9 mouse cellular contexts compared by ENCODE assay signal in the genomic region with DNA sequence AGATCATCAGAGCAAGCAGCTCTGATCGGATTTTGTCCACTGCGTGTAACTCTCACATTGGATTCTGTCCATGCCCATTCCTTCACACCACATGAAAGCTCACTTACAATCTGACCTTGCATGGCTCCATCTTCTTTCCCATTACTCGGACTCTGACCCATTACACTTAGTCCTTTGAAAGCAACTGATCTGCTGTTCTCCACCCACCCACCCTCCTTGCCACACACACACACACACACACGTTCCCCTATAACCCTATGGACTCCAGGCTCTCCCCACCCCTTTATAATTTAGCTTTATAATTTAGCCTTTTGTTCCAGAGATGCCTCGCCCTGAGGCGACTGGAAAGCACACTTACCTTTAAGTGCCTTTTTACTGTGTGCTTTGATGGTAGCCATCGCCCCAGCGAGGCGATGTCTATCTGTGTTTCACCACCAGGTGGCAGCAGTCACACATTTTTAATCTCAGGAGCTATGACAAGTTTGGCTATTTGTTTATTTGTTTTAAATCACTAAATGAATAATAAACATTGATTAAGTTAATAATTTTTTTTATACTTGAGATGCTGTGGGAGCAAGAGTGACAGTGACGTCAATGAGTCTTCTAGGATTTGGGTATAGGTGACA.
DNase-seq lines count a peak whose midpoint lies in the region; ATAC-seq and TF ChIP-seq lines count a peak whose summit lies in the region.
"Had no signal": no experiment of that assay in that cellular context is flagged by ENCODE, and none has a peak within 500 bp of the region (broad histone marks: within the 10 kb centered on the region; RNA-seq: fewer than 3 reads in every experiment).

No protein-coding gene starts in this region.

- no peak overlapping the region for H3K9ac ChIP-seq in midbrain, embryonic 15.5 days

- no peak overlapping the region for H3K4me3 ChIP-seq in thymus, adult 2 months (ENCODE audit: control insufficient read depth, insufficient read depth, low read length)
- no peak overlapping the region for H3K4me3 ChIP-seq in embryonic facial prominence, embryonic 10.5 days
- H3K4me3 ChIP-seq in midbrain, embryonic 15.5 days, result no peak overlapping the region

- TF ChIP-seq CTCF in thymus, adult 2 months (IDR thresholded peaks at IDR 0.05; ENCODE audit: borderline replicate concordance, control insufficient read depth, extremely low read depth, insufficient read depth, low read length, poor library complexity), result no peak

- H3K4me2 ChIP-seq in midbrain, embryonic 15.5 days, result no peak overlapping the region

- WGBS in thymus, adult 2 months, result 64% methylated on average over 10 of the region's 10 CpGs
- 41% methylated on average over 10 of the region's 10 CpGs for WGBS in embryonic facial prominence, embryonic 10.5 days
- WGBS in midbrain, embryonic 15.5 days, result 45% methylated on average over 10 of the region's 10 CpGs

- no peak for TF ChIP-seq POLR2A in thymus, adult 2 months (IDR thresholded peaks at IDR 0.05; ENCODE audit: control insufficient read depth, extremely low read depth, insufficient read depth, low read length, poor library complexity)

- ATAC-seq in midbrain, embryonic 15.5 days (replicated peaks), result peak; percentile 44; the same call in 1 of the 2 replicates

- H3K27me3 ChIP-seq in thymus, adult 2 months (ENCODE audit: control insufficient read depth, insufficient read depth, low read length), result no peaks in the 10 kb centered on the region
- H3K27me3 ChIP-seq in embryonic facial prominence, embryonic 10.5 days (replicated peaks; ENCODE audit: low read depth, poor library complexity, severe bottlenecking), result peaks cover 44% of the 10 kb centered on the region
- no peaks in the 10 kb centered on the region for H3K27me3 ChIP-seq in midbrain, embryonic 15.5 days (replicated peaks)

- no peak overlapping the region for H3K27ac ChIP-seq in thymus, adult 2 months (ENCODE audit: control insufficient read depth, insufficient read depth, low read length)
- H3K27ac ChIP-seq in embryonic facial prominence, embryonic 10.5 days (replicated peaks), result no peak overlapping the region
- H3K27ac ChIP-seq in midbrain, embryonic 15.5 days, result no peak overlapping the region
- H3K27ac ChIP-seq: macrophage had no signal

- no peaks in the 10 kb centered on the region for H3K36me3 ChIP-seq in thymus, adult 2 months (ENCODE audit: control insufficient read depth, insufficient read depth, low read length)
- no peaks in the 10 kb centered on the region for H3K36me3 ChIP-seq in embryonic facial prominence, embryonic 10.5 days (replicated peaks)
- H3K36me3 ChIP-seq in midbrain, embryonic 15.5 days (replicated peaks), result no peaks in the 10 kb centered on the region

- peaks cover 5% of the 10 kb centered on the region for H3K4me1 ChIP-seq in thymus, adult 2 months (replicated peaks; ENCODE audit: control insufficient read depth, insufficient read depth, low read length)
- peaks cover 10% of the 10 kb centered on the region; the same call in 1 of the 2 replicates for H3K4me1 ChIP-seq in embryonic facial prominence, embryonic 10.5 days
- H3K4me1 ChIP-seq in midbrain, embryonic 15.5 days, result no peaks in the 10 kb centered on the region

- H3K9me3 ChIP-seq in embryonic facial prominence, embryonic 10.5 days, result no peaks in the 10 kb centered on the region
- H3K9me3 ChIP-seq in midbrain, embryonic 15.5 days, result no peaks in the 10 kb centered on the region

- peak; percentile 40 to 63 for DNase-seq in cerebellum, adult 18-20 months
- no peak for DNase-seq in cerebellum, adult 11-12 months
- DNase-seq in thymus, adult 2 months, result peak; percentile 30
- DNase-seq in thymus, adult 18-20 months, result no peak
- peak; percentile 50 for DNase-seq in embryonic facial prominence, embryonic 10.5 days (ENCODE audit: low spot score)
- peak; percentile 59 to 62 for DNase-seq in kidney, postnatal 4 days
- DNase-seq in testis, postnatal 10 days (ENCODE audit: low spot score), result peak; percentile 57

Comparison
In these comparisons a context has a peak if more than half of its experiments do, and no peak if none do; other contexts are left out.
1. DNase-seq: peak in cerebellum, adult 18-20 months (2 of 2), thymus, adult 2 months (single experiment), embryonic facial prominence, embryonic 10.5 days (single experiment), kidney, postnatal 4 days (2 of 2) and testis, postnatal 10 days (single experiment); none in cerebellum, adult 11-12 months (single experiment) and thymus, adult 18-20 months (0 of 2).